Mouse (Mus musculus): ENCODE results near the gene Dop1b.
"Not testable (repeated sequence)": the region's sequence is repeated elsewhere in the genome, so short reads cannot be mapped to it uniquely, and the experiment has no call there.

Gene Dop1b

DNA sequence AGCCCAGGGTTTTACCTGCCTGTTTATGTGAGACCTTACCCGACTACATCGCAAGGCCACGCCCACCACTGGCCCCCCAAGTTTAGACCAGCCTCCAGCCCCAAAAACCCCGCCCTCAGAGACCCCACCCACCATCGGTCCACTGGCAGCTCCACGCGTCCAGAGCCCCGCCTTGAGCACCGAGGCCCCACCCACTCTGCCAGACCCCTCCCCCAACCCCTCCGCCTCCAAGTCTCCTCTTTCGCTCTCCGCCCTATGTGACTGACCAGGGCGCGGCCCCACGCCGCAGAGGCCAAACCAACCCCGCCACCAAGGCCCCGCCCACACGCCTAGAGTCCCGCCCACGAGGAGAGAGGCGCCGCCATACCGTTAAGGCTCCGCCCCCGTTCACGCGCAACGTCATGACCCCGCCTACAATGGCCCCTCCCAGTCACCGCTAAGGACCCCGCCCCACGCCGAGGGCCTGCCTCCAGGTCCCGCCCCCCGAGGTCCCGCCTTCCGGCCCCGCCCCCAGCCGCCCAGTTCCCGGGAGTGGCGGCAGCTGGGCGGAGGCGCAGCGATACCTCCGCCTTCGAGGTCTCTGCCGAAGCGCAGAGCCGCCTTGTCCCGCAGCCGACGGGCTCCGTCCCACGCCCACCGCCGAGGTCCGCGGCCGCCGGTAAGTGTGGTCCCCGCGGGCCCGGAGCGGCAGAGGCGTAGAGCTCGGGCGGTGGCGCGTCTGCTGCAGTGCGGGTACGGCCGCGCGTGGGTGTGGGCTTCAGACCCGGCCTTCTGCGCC is at the start of gene Dop1b:
TSS of gene Dop1b (plus strand) at position 494 of the 778 bp plus-strand sequence.
- peak; percentile 99 for DNase-seq

GRCm38 (mm10) chr16:93667976-93668375 is 43.7 kb upstream of the Dop1b start:
- no peak for DNase-seq

GRCm38 (mm10) chr16:93669521-93669920 is 42.2 kb upstream of the Dop1b start:
- DNase-seq, result no peak

DNA sequence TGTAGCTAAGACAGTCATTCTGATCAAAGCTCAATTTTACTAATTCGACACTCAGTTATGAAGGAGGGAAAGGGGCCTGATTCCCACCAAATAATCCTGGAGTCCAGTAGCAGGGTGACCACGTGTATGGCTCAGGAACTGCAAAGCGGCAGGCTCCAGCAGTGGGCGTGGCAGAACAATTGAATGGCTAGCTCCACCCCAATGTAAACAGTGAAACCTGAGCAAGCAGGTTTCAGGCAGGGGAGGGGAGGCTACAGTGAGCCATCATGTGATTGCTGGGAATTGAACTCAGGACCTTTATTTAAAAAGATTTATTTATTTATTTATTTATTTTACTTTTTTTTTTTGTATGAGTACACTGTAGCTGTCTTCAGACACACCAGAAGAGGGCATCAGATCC is 41.2 kb upstream of the Dop1b start:
- DNase-seq, result not testable (repeated sequence)

DNA sequence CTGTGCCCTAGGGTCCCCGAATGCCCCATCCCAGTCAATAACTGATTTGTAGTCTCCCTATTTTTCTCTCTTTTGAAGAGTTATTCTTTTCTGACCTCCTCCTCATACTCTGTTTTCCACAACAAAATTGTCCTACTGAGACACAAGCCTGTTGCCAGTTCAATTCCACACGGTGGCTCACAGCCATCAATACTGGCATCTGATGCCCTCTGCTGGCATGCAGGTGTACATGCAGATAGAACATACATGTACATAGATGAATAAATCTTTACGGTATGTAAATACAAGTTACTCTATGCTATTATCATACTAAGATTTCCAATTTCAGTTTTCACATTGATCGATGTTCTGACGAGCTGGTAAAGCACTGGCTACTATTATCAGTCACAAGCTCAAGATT is 40.6 kb upstream of the Dop1b start:
- no peak for DNase-seq

GRCm38 (mm10) chr16:93676376-93676775 is 35.3 kb upstream of the Dop1b start:
- DNase-seq, result no peak

DNA sequence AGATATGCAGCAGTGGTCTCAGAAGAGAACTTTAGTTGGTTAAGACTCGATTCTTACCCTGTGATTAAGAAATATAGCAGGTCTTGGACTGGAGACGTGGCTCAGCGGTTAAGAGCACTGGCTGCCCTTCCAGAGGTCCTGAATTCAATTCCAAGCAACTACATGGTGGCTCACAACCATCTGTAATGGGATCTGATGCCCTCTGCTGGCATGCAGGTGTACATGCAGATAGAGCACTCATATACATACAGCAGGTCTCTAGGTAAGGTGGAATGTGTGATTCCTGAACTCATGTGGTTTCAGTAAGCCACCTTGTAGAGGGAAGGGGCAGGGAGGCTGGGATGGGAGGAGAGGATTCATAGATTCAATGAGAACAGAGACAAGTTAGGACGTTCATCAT is 33.5 kb upstream of the Dop1b start:
- DNase-seq, result no peak

DNA sequence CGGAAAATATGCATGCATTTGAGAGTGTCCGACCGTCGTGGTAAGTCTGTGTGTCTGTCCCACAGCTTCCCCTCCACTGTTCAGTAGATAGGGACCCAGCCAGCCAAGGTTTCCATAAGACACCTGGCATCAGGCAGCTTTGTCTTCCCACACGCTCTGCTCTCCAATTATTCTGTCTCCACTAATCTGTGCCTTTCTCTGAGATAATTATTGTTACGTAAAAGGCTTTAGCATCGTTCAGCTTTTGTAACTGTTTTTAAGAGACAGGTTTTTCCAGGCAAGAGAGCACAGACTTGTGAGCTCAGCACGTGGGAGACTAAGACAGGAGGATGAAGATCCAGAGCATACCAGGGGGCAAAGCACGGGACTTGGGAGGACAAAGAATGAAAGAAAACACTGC is 32.5 kb upstream of the Dop1b start:
- DNase-seq, result no peak

DNA sequence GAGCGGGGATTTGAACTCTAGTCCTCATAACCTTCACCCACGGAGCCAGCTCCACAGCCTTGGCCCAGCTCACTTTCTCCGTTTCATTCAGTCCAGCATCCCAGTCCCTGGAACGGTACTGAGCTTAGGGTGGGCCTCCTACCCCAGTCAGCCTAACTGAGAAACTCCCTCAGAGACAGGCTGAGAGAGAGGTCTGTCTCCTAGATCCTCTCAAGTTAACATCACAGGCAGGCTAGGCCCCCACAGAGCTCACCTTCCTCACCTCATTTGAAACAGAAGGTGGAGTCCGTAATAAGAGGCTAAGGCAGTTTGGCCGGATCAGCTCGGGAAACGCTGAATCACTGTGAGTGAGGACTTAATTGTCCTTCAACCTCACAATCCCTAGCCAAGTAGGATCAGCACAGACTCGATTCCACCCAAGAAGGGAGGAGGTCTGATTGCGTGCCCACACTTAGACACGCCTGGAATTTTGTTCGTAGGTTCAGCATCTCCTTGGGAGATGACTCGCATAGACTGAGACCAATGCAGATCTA is 29.5 kb upstream of the Dop1b start:
- DNase-seq, result no peak

DNA sequence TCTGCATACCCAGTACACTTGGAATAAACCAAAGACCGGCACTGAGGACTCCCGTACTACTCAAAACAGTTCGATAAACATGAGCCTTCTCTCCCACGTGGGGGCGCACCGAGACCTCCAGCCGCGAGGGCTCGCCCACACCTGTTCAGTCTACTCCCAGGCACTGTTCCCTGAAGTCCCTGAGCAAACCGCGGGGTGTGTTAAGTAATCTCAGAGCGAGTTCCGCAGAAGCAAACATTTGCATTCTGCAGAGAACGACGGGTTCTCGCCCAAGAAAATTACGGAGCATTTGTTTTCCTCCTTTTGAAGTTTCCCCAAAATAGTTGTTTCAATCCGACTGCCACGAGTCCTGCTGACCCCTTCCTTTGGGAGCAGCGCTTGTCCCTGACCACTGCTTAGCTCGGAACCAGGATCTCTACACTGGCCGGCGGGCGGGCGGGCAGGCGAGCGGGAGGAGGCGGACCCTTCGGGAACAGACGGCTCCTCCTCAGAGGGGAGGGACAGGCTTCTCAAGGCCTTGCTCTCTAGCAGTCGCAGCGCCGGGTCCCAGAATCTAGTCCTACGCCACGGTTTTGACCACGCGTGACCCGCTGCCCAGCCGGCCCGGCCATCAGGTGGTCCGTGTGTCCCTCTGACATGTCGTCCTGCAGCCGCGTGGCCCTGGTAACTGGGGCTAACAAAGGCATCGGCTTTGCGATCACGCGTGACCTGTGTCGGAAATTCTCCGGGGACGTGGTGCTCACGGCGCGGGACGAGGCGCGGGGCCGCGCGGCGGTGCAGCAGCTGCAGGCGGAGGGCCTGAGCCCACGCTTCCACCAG is 28.8 kb upstream of the Dop1b start, which contains the start of gene Cbr3:
TSS of gene Cbr3 (plus strand) at position 527 of the 819 bp plus-strand sequence.
- peak; percentile 86 for DNase-seq

GRCm38 (mm10) chr16:93683508-93684236 is 28.0 kb upstream of the Dop1b start:
- no peak for DNase-seq

- no peak for DNase-seq
These were observed 27.3 kb upstream of the Dop1b start for GRCm38 (mm10) chr16:93684441-93684840.

GRCm38 (mm10) chr16:93685783-93686182 is 25.9 kb upstream of the Dop1b start:
- DNase-seq, result not testable (repeated sequence)

GRCm38 (mm10) chr16:93686421-93686820 is 25.3 kb upstream of the Dop1b start:
- DNase-seq, result no peak

GRCm38 (mm10) chr16:93686945-93687344 is 24.8 kb upstream of the Dop1b start:
- no peak for DNase-seq

DNA sequence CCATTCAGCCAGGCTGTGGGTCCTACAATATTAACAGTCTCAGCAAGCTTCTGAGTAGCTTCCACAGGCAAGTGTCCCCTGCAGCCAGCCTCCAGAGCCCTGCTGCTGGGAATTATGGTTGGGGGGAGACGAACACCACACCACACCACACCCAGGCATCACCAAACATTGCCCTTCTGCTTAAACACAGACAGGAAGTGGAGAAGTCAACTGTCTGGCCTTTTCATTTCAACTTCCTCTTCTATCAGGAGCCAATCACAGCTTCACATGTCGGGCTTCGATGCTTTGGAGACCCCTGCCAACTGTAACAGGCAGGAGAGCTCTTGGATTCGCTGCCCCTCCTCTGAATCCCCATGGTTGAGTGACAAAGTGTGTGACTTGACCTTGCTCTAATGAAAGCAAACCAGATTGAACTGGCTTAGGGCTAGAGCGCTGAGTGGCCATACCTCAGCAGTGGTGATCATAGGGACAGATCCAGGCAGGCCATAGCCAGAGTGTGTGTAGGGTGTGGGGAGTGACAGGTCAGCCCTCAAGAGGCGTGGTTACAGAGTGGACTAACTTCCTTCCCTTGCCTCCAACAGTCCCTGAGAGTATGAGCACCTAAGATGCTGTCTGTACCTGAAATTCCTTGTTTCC is 20.4 kb upstream of the Dop1b start:
- no peak for DNase-seq

GRCm38 (mm10) chr16:93692744-93693143 is 19.0 kb upstream of the Dop1b start:
- DNase-seq, result no peak

DNA sequence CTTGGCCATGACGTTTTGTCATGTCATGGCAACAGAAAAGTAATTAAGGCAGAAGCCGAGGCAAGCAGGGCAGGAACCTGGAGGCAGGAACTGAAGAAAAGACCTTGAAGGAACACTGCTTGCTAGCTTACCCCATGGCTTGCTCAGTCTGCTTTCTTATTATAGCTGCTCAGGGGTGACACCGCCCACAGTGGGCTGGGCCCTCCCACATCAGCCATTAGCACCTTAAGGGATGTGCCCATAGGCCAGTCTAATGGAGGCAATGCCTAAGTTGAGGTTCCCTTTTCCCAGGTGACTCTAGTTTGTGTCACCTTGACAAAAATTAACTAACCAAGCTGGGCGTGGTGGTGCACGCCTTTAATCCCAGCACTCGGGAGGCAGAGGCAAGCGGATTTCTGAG is 4.6 kb upstream of the Dop1b start:
- no peak for DNase-seq

GRCm38 (mm10) chr16:93709217-93709616 is 2.5 kb upstream of the Dop1b start:
- no peak for DNase-seq

GRCm38 (mm10) chr16:93710924-93711323 is 780 bp upstream of the Dop1b start:
- peak; percentile 71 for DNase-seq

DNA sequence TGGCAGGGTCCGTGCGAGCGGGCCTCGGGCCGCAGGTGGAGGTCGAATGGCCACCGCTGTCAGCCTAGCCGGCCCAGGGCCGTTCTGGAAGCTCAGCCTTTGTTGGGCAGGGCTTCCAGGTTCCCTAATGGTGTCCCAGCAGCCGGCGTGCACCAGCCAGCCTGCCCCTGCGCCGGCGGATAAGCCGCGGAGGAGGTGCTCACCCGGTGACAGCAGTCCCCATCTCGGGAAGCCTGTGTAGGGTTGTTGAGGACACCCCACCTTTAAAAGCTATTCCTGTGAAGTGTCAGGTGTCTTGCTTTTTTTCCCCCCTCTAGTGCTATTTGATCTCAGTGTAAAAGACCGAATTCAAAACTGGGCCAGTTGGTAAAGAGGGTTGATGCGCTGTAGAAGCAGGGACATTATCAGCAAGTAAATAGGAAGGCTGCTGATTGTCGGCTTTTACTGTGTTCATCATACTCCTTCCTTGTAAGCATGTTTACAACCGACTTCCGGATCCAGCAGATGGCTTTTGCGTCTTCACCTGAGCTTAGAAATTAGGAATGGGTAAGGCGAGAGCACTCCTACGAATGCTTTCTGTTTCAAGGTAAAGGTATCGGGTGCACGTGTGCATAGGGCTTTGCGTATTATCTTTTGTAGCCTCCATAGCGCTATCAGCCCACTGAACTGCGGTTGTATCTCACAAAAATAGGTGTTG is 633 bp downstream of the Dop1b start:
- DNase-seq, result no peak

GRCm38 (mm10) chr16:93712966-93713365 is 1.3 kb downstream of the Dop1b start:
- DNase-seq, result no peak
